Mouse (Mus musculus): ENCODE data around the gene Pcsk2.
A peak's percentile ranks its signal among the peaks of the same experiment; 100 is the strongest.

Gene Pcsk2

GRCm38 (mm10) chr2:143646001-143646400 is 100.0 kb downstream of the Pcsk2 start:
- DNase-seq: peak; percentile 13 to 46

GRCm38 (mm10) chr2:143654621-143655020 is 108.7 kb downstream of the Pcsk2 start:
- DNase-seq: no peak

DNA sequence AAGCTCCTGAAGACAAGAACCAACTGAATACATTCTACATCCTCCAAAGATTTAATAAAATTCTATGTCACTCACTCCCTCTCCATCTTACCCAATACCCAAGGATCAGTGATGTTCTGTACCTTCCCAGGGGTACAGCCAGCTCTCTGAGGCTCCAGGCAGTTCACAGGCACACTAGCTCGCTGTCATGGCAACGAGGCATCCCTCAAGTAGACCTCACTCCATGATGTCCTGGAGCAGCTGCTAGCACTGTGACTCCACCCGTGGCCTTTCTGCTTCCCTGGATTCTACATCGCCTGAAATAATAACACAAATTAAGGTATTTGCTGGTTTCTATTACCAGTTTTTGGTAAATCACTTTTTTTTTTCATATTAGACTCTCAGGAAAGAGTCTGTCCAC is 111.0 kb downstream of the Pcsk2 start:
- DNase-seq: peak; percentile 50 to 59

DNA sequence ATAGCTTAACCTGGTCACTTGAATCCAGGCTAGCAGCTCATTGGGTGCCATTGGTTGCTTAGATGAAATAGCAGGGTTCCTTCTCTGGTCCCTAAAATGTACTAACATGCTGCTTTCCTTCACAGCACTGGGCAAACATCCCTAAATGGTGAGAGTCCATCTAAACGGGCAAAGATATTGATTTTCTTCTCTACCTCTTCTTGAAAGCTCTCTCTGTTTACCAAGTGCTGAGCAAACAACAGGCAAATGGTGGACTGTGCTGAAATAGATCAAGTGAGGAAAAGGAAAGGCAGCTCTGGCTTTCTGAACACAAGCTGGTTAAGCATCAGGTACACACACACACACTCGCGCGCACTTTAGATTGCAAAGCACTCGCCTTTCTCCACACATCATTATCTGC is 120.8 kb downstream of the Pcsk2 start:
- DNase-seq: no peak

- no peak for DNase-seq
Observed at GRCm38 (mm10) chr2:143677869-143678268, 131.9 kb downstream of the Pcsk2 start.

DNA sequence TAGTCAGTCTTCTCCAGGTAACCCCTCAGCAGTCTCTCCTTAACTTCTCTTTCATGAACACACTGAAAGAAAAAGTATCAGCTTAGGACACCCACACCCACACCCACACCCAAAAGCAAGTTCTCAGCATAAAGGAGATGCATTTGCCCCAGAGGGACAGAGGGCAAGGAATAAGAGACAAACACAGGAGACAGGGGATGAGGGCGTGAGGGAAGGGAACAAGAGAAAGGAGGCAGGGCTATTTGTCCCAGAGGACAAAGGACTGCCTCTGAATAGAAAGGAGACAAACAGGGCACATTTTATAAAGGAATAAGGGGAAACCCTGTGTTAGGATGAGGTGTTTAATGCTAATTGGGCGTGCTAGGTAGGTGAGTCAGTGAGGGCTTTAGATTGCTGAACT is 133.6 kb downstream of the Pcsk2 start:
- DNase-seq: no peak

- peak; percentile 12 for DNase-seq
Observed at GRCm38 (mm10) chr2:143681873-143682555, 136.1 kb downstream of the Pcsk2 start.

DNA sequence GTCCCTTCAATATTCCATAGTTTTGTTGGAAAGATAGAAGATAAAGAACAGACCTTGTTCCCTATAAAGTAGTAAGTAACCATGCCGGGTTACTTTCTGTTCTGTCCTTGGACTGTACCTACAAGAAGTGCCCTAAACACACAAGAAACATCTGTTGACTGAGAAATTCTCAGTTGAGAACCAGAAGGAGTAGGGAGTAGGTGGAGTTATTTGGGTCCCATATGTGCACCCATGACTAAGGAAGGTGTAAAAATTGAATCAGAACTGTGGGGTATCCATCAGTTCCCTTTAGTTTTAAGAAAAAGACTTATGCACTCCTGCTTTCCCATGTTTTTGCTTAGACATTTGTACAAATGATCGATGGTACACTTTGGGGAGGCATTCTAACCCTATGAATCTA is 137.6 kb downstream of the Pcsk2 start:
- no peak for DNase-seq

- DNase-seq: no peak
Observed at GRCm38 (mm10) chr2:143691244-143691643, 145.3 kb downstream of the Pcsk2 start.

DNA sequence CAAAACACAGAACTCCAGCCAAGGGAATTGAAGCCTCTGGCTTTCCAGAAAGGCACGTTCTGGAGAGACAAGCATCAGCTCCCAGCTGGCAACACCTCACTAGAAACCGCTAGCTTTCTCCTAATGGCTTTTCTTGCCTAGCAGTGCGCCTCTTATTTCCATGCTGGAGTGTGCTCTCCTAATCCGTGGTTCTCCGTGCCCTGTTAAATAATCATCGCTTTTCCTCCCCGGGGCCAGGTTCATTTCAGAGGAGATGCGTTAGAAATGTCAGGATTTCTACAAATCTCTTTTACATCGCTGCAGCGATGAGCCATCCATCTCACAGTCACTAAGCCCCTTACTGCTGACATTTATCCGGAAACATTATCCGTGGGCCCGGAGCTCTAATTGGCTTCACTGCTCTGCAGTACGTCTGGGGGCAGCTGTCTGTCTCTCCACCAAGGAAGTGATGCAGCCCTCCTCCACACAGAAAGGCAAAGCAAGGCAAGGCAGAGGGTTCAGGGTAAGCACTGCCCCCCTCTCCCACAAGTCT is 150.1 kb downstream of the Pcsk2 start:
- no peak for DNase-seq

DNA sequence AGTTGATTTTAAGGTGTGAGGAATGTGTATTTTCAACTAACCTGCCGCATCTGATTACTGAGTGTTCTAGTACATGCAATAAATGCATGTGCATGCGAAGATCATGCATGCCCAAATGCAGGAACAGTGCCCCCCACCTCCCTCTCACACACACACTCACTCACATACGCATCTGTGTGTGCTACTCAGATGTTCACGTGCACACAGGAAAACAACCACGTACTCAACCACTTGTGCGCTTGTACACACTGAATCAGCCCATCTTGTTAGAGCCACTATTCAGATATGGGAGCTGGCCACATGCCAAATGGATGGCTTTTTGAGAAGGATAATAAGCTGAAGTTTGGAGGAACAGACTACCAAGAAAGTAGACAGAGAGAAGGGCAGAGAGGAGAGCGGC is 150.7 kb downstream of the Pcsk2 start:
- DNase-seq: peak in 1 of 2 experiments; percentile 39

DNA sequence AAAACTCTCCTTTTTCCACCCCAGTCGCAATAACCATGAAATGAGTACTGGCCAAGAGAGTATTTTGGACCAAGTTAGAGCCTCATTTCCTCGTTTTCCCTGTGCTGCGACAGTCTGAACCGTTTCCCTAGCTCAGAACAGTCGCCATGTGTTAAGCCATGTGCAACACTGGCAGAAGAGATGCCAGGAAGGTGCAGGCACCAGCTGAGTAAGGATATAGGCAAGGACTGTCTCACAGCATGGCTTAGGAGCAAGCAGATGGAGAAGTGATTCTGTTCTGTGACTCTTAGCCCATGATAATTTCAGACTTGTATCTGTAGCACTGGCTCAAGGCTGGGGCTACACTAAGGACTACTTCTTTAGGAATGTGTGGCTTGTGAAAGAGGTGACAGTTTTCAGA is 155.2 kb downstream of the Pcsk2 start:
- DNase-seq: peak; percentile 65 to 80

GRCm38 (mm10) chr2:143702931-143703344 is 157.0 kb downstream of the Pcsk2 start:
- no peak for DNase-seq

DNA sequence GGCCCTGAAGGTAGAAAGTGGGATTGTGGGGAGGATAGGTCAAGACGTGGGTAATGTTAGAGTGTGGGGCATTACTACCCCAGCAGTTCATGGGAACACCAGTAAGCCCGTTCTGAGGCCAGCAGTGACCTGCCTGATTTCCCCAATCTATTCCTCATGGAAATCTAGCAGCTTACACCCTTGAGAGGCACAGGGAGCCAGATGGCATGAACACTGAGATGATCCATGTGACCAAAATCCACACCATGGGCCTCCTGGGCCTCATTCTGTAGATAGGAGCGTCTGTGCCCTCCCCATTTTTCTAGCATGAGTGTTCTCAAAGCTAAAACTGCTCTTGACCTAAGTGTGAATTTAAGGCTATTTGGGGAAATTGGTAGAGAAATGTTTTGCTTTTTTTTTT is 162.2 kb downstream of the Pcsk2 start:
- no peak for DNase-seq

DNA sequence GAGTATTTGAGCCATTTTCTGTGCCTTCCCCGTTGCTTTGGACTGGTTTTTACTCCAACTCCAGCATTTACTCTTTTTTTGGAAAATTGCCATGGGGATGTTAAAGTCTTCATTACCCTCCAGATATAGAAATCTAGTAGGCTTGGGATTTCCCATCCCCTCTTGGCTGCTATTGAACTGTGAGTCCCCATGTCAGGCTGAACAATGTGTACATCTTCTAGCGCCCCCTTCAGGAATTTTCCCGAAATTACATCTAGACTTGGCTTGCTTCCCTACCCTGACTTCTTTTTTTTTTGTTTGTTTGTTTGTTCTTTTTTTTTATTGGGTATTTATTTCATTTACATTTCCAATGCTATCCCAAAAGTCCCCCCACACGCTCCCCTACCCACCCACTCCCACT is 163.3 kb downstream of the Pcsk2 start:
- peak in 1 of 2 experiments; percentile 36 for DNase-seq

- no peak for DNase-seq
Observed at GRCm38 (mm10) chr2:143709979-143710378, 164.0 kb downstream of the Pcsk2 start.

- peak; percentile 9 to 43 for DNase-seq
Observed at GRCm38 (mm10) chr2:143711886-143712285, 165.9 kb downstream of the Pcsk2 start.

DNA sequence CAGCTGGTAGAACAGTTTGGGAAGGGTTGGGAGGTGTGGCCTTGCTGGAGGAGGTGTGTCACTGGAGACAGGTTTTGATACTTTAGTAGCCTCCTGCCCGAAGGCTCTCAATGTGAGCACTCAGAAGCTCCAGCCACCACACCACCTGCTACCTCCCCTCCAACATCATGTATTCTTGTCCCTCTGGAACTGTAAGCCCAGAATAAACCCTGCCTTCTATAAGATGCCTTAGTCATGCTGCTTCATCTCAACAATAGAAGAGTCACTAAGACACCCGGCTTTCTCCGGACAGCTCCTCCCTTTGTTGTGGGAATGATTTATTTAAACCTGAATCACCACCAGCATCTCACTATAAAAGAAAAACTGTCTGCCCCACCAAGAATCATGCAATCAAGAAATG is 166.9 kb downstream of the Pcsk2 start:
- DNase-seq: no peak

DNA sequence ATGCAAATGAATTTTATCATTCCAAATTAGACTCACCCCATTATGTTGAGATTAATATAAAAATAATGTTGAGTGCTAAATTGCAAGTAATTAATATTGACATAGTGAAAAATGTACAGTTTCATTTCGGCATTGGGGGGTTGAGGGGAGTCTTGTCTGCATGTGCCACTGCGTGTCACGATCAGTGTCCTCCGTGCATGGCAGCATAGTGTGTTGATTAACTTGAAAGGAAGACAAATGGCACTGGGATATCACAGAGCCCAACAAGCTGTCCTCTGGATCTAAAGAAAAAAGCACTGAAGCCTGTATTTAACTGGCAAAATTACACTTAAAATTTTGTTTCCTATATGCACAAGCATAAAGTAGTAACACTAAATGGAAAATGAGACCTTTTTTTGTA is 167.9 kb downstream of the Pcsk2 start:
- DNase-seq: no peak

GRCm38 (mm10) chr2:143715110-143715509 is 169.2 kb downstream of the Pcsk2 start:
- no peak for DNase-seq

DNA sequence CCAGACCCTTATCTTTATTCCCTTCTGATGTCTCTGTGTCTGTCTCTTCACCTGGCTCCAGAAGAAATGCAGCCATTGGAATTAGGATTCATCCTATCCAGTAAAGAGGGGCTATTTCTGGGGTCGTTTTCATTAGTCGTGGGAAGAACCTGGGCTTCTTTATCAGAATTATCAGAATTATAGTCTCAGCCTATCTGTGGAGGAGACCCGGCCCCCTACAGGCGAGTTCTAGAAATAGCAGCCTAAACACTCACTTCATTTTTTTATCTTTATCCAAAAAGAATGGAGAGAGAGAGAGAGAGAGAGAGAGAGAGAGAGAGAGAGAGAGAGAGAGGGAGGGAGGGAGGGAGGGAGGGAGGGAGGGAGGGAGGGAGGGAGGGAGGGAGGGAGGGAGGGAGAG is 177.3 kb downstream of the Pcsk2 start:
- peak in 1 of 2 experiments; percentile 66 for DNase-seq

DNA sequence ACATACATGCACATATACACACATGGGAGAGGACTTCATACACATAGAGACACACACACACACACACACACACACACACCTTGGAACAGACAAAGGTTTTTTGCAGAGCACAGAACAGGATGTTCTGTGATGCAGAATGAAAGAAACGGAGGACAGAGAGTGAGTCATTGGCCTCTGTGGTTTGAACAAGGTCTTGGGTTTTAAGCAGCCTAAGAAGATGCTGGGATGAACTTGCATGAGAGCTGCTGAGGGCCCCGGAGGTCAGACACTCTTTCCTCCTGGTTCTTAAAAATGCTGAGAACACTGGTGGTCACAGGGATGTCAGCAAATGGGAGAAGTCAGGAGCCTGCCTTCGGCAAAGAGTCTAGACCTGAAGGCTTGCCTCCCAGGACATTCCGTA is 178.1 kb downstream of the Pcsk2 start:
- DNase-seq: no peak

DNA sequence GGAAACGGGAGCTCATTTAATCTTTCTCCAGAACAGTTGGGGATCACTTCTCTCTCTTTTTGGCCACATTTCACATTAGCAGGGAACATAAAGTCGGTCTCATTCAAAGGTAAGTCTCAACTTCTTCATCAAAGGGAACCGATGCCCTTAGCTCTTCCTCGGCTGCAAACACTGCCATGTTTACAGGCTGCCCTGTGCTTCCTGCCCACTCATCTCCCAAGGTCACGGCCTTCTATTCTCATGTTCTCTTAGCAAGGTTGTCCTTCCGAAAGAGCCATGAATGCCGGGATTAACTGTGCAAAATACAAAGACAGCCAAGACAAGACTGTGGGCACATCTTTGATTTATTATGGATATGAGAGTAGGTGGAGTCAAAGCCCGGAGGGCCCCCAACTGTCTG is 178.8 kb downstream of the Pcsk2 start:
- DNase-seq: no peak

DNA sequence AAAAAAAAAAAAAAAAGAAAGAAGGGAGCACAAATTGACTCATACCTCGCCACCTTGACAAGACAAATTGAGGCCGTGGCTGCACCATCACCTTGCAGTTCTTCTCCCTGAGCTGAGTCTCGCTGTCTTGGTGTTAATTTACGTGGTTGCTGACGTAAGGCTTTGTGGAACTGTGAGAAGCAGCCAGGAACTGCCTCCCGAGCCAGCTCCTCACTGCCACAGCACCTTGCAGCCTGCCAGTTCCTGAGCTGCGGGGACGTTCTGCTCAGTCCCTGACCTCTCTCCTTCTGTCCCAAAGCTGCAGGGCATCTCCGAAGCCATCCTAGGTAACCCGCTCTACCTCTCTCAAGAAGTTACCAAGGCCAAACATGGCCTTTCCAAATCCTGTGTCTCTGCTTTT is 186.5 kb downstream of the Pcsk2 start:
- peak; percentile 35 to 39 for DNase-seq

DNA sequence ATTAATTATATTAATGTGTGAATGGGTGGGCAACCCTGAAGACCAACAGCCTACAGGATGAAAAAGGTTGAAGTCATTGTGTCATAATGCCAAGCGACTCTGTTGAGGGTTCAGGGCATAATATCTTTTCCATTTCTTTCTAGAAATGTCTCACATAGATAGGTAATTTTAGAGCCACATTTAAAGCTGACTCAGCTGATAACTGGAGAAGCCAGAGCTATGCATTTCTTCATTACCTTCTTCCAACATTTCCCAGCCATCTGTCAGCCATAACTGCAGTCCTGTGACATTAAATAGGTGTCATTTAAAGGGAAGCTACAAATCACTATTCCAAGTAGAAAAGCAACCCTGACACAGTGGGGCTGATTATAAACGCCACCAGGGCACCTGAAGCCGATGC is 189.5 kb downstream of the Pcsk2 start:
- no peak for DNase-seq

Data from cerebellum, postnatal 14 days (tissue).